Mouse (Mus musculus) heart, adult 2 months (tissue): ENCODE data around the gene Pxdc1. TPM values are rescaled to one million over a fixed set of nuclear protein-coding genes. Genes with fewer than 3 reads are reported as not detected.
A peak's percentile ranks its signal among the peaks of the same experiment; 100 is the strongest.

Source experiments
- DNase-seq, 2 experiments: peaks; one replicate each; pipeline ENCODE4 v3.0.0; 2021
- H3K27ac ChIP-seq: fragments of 200-600 bp; 2 replicates; pipeline ENCODE4 v1.8.1; 2022
- H3K27me3 ChIP-seq: fragments of 200-500 bp; 2 replicates; pipeline ENCODE4 v1.6.1; 2012; ENCODE audit warnings: mild to moderate bottlenecking, low read length, inconsistent platforms, mixed read lengths; ENCODE audit not compliant: control insufficient read depth, insufficient read depth
- H3K36me3 ChIP-seq: fragments of 200-500 bp; 2 replicates; pipeline ENCODE4 v1.6.1; 2012; ENCODE audit warnings: low read length, inconsistent platforms; ENCODE audit not compliant: control insufficient read depth, insufficient read depth
- H3K4me1 ChIP-seq: fragments of 200-500 bp; 2 replicates; pipeline ENCODE4 v1.6.1; 2011; ENCODE audit warnings: low read length; ENCODE audit not compliant: control insufficient read depth, insufficient read depth
- H3K4me3 ChIP-seq: fragments of 200-600 bp; 2 replicates; pipeline ENCODE4 v1.8.1; 2022
- H3K79me2 ChIP-seq: fragments of 200-500 bp; replicated peaks from 2 replicates; pipeline ENCODE4 v1.6.1; 2012; ENCODE audit warnings: mild to moderate bottlenecking, inconsistent platforms, low read length, moderate library complexity, mixed read lengths; ENCODE audit not compliant: control insufficient read depth, insufficient read depth
- H3K9ac ChIP-seq: fragments of 200-500 bp; 2 replicates; pipeline ENCODE4 v1.6.1; 2012; ENCODE audit warnings: low read depth, mild to moderate bottlenecking, control low read depth, inconsistent platforms, low read length, mixed read lengths
- CTCF ChIP-seq: fragments of 200-600 bp; IDR thresholded peaks from 2 replicates; pipeline ENCODE4 v1.8.1; 2022; ENCODE audit warnings: antibody characterized with exemption, mild to moderate bottlenecking, moderate library complexity
- EP300 ChIP-seq: fragments of 200-500 bp; IDR thresholded peaks from 2 replicates; pipeline ENCODE4 v1.6.1; 2011; ENCODE audit warnings: low read depth, low read length, control low read depth; ENCODE audit not compliant: insufficient read depth
- POLR2A ChIP-seq: fragments of 200-500 bp; IDR thresholded peaks from 2 replicates; pipeline ENCODE4 v1.6.1; 2011; ENCODE audit warnings: mild to moderate bottlenecking, low read depth, low read length, control low read depth; ENCODE audit not compliant: insufficient read depth
- WGBS: fragments of 180-500 bp; shearing (Covaris S2); methylation state at CpG from one replicate; pipeline ENCODE4 v1.1.7; 2018; 5-methylcytosine and 5-hydroxymethylcytosine counted together
- intact Hi-C: fragments of 180-260 bp; cut with DNase I; formaldehyde crosslinking; loops from one replicate; pipeline ENCODE4 v1.15.1; 2025
- long read RNA-seq: library from polyadenylated mRNA; stranded (forward); transcript quantifications from one replicate; pipeline ENCODE4 v2.0.0, GENCODE M21; 2021
- polyA plus RNA-seq: library from polyadenylated mRNA; depleted of rRNA; stranded (reverse); fragments of >200 nt; gene quantifications from 2 replicates; pipeline ENCODE4 v1.2.3, GENCODE M21; 2012; rRNA removed
- total RNA-seq, 2 experiments: library from RNA; stranded (reverse); gene quantifications; 2 replicates each; pipeline ENCODE4 v1.2.3; 2021

Gene Pxdc1
- 10 to 100 TPM; 12.9 to 15.4 TPM for total RNA-seq
- 12.8 and 13.9 TPM in 2 replicates for polyA plus RNA-seq
- long read RNA-seq, transcript Pxdc1-202 (5 exons, 2,684 nt) = major isoform, 15 of 18 reads
- long read RNA-seq, partial matches to known transcripts = 0 of 18 reads
- long read RNA-seq, other reads (novel, unspliced or antisense) = 3 of 18 reads

DNA sequence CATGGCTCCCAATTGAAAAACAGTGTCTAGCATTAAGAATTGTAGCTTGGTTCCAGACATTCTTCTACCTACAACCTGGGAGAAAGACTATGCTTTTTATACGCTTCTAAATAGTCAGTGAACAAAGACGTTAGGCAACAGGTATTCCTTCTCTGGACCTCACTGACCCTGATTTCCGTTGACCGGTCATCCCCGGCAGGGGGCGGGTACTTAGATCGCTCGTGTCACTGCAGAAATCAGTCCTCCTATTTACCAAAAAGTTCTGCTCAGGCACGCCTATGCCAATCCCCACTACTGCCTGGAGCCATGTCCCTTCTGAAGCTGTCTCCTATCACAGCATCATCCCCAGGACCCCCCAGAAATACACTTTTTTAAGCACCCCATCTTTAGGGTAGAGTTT is at the start of gene Pxdc1:
Gene Pxdc1 (minus strand): TSS at position 96 of the 400 bp plus-strand sequence.
- DNase-seq = peak; percentile 59 to 61
- H3K9ac ChIP-seq = peak within 1 kb of the TSS; percentile 98
- TF ChIP-seq POLR2A (no peak), EP300 (no peak), CTCF (peak; percentile 65)
- H3K27ac ChIP-seq = peak within 1 kb of the TSS; percentile 97
- peak within 1 kb of the TSS; percentile 81 for H3K4me3 ChIP-seq
- intact Hi-C loops = loop anchor here (2.0 to 5.0 kb wide), 3 partner anchors 54 to 141 kb away; no protein-coding TSS in a partner anchor
- no peaks in the 10 kb centered on the region for H3K79me2 ChIP-seq
- H3K36me3 ChIP-seq = peaks cover 5% of the 10 kb centered on the region; the same call in 1 of the 2 replicates
- WGBS = 17% methylated on average over 9 of the region's 9 CpGs
- peaks cover 11% of the 10 kb centered on the region for H3K4me1 ChIP-seq
- no peaks in the 10 kb centered on the region for H3K27me3 ChIP-seq

DNA sequence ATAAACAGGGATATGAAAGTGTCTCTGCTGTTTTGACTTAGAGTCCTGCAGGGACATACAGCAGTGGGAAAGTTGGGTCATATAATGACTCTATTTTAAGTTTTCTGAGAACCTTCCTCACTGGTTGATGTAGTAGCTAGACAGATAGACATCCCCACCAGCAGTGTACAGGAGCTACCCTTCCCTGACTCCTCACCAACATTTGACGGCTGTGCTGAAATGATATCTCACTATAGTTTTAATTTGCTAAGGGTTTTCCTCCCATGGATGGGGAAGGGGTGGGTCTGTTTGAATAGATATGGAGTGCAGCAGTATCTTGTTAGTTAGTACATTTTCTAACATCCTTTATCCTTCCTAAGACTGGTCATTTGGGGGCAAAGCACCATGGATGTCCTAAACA is 47.3 kb upstream of the Pxdc1 start:
- no peak for TF ChIP-seq EP300
- no peak for TF ChIP-seq CTCF
- TF ChIP-seq POLR2A = no peak
- no peaks in the 10 kb centered on the region for H3K27me3 ChIP-seq
- intact Hi-C loops = no loop called here
- no peaks in the 10 kb centered on the region for H3K79me2 ChIP-seq
- DNase-seq = no peak
- H3K36me3 ChIP-seq = no peaks in the 10 kb centered on the region
- H3K9ac ChIP-seq = no peak overlapping the region
- H3K4me1 ChIP-seq = no peaks in the 10 kb centered on the region
- WGBS = 59% methylated on average over 1 of the region's 1 CpGs
- H3K4me3 ChIP-seq = no peak overlapping the region
- H3K27ac ChIP-seq = no peak overlapping the region

DNA sequence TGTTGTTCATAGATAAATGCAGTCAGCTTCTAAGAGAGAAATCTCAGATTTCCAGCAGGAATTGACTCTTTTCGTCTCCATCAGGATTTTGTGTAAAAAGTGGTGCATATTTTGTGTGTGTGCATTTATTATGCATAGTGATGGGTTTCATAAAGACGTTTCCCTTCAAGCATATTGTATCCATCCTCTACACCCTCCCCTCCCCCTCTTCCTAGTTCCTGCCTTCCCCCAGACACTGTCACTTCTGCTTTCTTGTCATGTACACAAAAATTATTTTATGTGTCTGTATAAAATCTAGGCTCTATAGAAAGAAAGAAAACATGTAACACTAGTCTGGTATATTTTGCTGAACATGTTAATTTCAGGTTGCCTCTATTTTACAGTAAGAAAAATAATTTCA is 46.8 kb upstream of the Pxdc1 start:
- 61% methylated on average over 2 of the region's 2 CpGs for WGBS
- DNase-seq = no peak
- Histone ChIP-seq H3K27me3 (no peaks in the 10 kb centered on the region), H3K4me1 (no peaks in the 10 kb centered on the region), H3K27ac (no peak overlapping the region), H3K4me3 (no peak overlapping the region), H3K36me3 (no peaks in the 10 kb centered on the region), H3K9ac (no peak overlapping the region), H3K79me2 (no peaks in the 10 kb centered on the region)
- intact Hi-C loops = no loop called here
- TF ChIP-seq POLR2A (no peak), EP300 (no peak), CTCF (no peak)

DNA sequence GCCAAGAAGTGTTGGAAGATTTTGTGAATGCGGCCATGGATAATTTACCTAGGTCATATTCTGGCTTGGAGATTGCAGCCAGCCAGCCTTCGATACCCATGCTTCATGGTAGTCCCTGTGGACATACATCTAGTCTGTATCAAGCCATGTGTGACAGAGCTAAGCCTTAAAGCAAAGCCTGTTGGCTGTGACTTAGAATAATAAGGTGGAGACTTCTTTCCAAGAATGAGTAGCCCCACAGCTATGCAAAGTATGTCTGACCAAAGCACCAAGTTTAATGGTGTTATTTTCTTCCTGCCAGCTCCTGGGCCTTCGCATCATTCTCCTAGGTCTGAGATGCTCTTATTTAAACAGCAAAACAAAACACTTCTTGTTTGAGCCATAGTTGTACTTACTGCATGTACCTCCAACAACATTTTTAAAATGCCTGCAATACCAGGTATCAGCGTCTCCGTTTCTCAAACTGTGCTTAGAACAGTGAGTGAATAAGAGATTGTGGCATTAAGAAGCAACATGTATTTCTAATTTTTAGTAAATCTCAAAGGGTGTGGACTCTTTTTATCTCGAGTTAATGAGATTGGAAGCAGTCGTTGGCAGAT is 43.5 kb upstream of the Pxdc1 start:
- no peak overlapping the region for H3K27ac ChIP-seq
- WGBS = 74% methylated on average over 7 of the region's 7 CpGs

DNA sequence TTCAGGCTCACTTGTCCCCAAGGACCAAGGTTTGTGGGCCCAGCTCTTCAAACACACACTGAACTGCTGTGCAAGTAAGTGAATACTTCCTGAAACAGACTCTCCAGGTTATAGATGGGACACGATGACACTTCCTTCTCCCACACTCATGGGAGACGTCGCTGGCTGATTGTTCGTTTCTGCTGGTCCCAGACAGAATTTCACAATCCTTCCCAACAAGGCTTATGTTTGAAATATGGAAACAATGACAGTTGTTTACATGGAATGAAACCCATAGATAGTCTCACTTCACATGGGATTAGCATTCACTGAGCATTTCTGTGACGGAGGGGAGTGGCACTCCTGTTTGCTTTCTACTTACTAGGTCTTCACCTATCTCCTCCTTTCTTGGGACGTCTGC is 39.8 kb upstream of the Pxdc1 start:
- TF ChIP-seq CTCF (no peak), EP300 (no peak), POLR2A (no peak)
- Histone ChIP-seq H3K36me3 (no peaks in the 10 kb centered on the region), H3K4me1 (no peaks in the 10 kb centered on the region), H3K79me2 (no peaks in the 10 kb centered on the region), H3K4me3 (no peak overlapping the region), H3K27ac (no peak overlapping the region), H3K9ac (no peak overlapping the region), H3K27me3 (no peaks in the 10 kb centered on the region)
- intact Hi-C loops = no loop called here
- WGBS = 64% methylated on average over 6 of the region's 6 CpGs
- no peak for DNase-seq

More for the DNA sequence above, 43.5 kb upstream of the Pxdc1 start:
- Histone ChIP-seq H3K27me3 (no peaks in the 10 kb centered on the region), H3K4me1 (no peaks in the 10 kb centered on the region), H3K36me3 (no peaks in the 10 kb centered on the region), H3K4me3 (no peak overlapping the region), H3K9ac (no peak overlapping the region), H3K79me2 (no peaks in the 10 kb centered on the region)
- no peak for TF ChIP-seq POLR2A
- TF ChIP-seq EP300 = no peak
- TF ChIP-seq CTCF = no peak
- intact Hi-C loops = no loop called here
- DNase-seq = no peak

DNA sequence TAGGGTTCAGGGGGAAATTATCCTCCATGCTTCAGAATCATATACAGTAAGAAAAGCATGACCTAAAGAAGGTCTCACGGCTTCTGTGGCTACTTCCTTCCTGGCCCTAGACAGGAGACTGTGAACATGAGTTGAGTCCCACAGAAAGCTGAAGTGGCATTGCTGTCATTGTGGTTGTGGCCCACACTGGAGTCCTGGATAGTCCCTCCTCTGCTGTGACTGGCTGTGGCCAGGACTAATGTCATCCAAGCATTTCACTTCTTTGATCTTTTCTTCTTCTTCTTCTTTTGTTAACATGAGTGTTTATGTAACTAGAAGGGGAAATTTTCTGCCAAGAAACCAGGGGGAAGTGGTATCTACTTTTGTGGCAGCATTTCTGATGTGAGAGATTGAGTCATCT is 37.8 kb upstream of the Pxdc1 start:
- H3K79me2 ChIP-seq = no peaks in the 10 kb centered on the region
- no peaks in the 10 kb centered on the region for H3K27me3 ChIP-seq
- H3K27ac ChIP-seq = no peak overlapping the region
- 52% methylated on average over 1 of the region's 1 CpGs for WGBS
- intact Hi-C loops = no loop called here
- no peak overlapping the region for H3K9ac ChIP-seq
- no peak overlapping the region for H3K4me3 ChIP-seq
- no peak for TF ChIP-seq EP300
- no peak for TF ChIP-seq POLR2A
- no peak for TF ChIP-seq CTCF
- no peaks in the 10 kb centered on the region for H3K4me1 ChIP-seq
- DNase-seq = no peak
- no peaks in the 10 kb centered on the region for H3K36me3 ChIP-seq
